Mouse (Mus musculus) heart, embryonic 12.5 days (tissue): ENCODE data around the gene Gm8011. TPM values are rescaled to one million over a fixed set of nuclear protein-coding genes. Genes with fewer than 3 reads are reported as not detected.
"Not testable (repeated sequence)": the region's sequence is repeated elsewhere in the genome, so short reads cannot be mapped to it uniquely, and the experiment has no call there.

Source experiments
- ATAC-seq: fragments of 200-750 bp; cut with Nextera tagmentation; 2 replicates; pipeline ENCODE4 v1.8.0; 2017; ENCODE audit warnings: moderate TSS enrichment, moderate library complexity; ENCODE audit not compliant: insufficient number of reproducible peaks, low FRiP score
- H3K27ac ChIP-seq: fragments of 300-500 bp; sonication (generic); 2 replicates; pipeline ENCODE4 v1.5.1; 2016; ENCODE audit warnings: mild to moderate bottlenecking, moderate library complexity; ENCODE audit not compliant: poor library complexity, severe bottlenecking
- H3K27me3 ChIP-seq: fragments of 300-500 bp; sonication (generic); replicated peaks from 2 replicates; pipeline ENCODE4 v1.6.1; 2016; ENCODE audit warnings: mild to moderate bottlenecking, moderate library complexity
- H3K36me3 ChIP-seq: fragments of 300-500 bp; sonication (generic); 2 replicates; pipeline ENCODE4 v1.6.1; 2016; ENCODE audit warnings: mild to moderate bottlenecking, moderate library complexity
- H3K4me1 ChIP-seq: fragments of 300-500 bp; sonication (generic); replicated peaks from 2 replicates; pipeline ENCODE4 v1.6.1; 2016; ENCODE audit warnings: mild to moderate bottlenecking
- H3K4me2 ChIP-seq: fragments of 300-500 bp; sonication (generic); 2 replicates; pipeline ENCODE4 v1.6.1; 2016; ENCODE audit warnings: mild to moderate bottlenecking, moderate library complexity
- H3K4me3 ChIP-seq: fragments of 300-500 bp; sonication (generic); 2 replicates; pipeline ENCODE4 v1.5.1; 2016; ENCODE audit warnings: mild to moderate bottlenecking
- H3K9ac ChIP-seq: fragments of 300-500 bp; sonication (generic); 2 replicates; pipeline ENCODE4 v1.6.1; 2016; ENCODE audit warnings: mild to moderate bottlenecking, moderate library complexity
- H3K9me3 ChIP-seq: fragments of 300-500 bp; sonication (generic); replicated peaks from 2 replicates; pipeline ENCODE4 v1.6.1; 2016; ENCODE audit warnings: mild to moderate bottlenecking, moderate library complexity
- WGBS: fragments of 180-500 bp; shearing (Covaris S2); methylation state at CpG from one replicate; pipeline ENCODE4 v1.1.7; 2016; 5-methylcytosine and 5-hydroxymethylcytosine counted together
- polyA plus RNA-seq: library from polyadenylated mRNA; unstranded; fragments of >200 nt; fragmentation: Nextera tagmentation; extraction: Ambion mirVana; gene quantifications from 2 replicates; pipeline ENCODE4 v1.2.1, GENCODE M21; 2016

Gm8011 gene
- not detected in 2 replicates for polyA plus RNA-seq

- ATAC-seq, H3K27me3 ChIP-seq, H3K9me3 ChIP-seq, H3K27ac ChIP-seq, H3K36me3 ChIP-seq, H3K4me1 ChIP-seq, H3K9ac ChIP-seq, H3K4me3 ChIP-seq, H3K4me2 ChIP-seq: not testable (repeated sequence)
- 53% methylated on average over 2 of the region's 2 CpGs for WGBS
Measured at GRCm38 (mm10) chr14:42463581-42463980, at the start of gene Gm8011. Gene Gm8011, plus strand, starts transcription at chr14:42463881.

- H3K9me3 ChIP-seq, H3K36me3 ChIP-seq, H3K27ac ChIP-seq, H3K4me2 ChIP-seq, H3K9ac ChIP-seq, ATAC-seq, H3K4me1 ChIP-seq, H3K4me3 ChIP-seq, H3K27me3 ChIP-seq: not testable (repeated sequence)
- WGBS: 73% methylated on average over 2 of the region's 4 CpGs
Measured at GRCm38 (mm10) chr14:42439573-42439972, 24.1 kb upstream of the Gm8011 start, which contains the start of gene Gm8005. Gene Gm8005, minus strand, starts transcription at chr14:42439673.

GRCm38 (mm10) chr14:42502249-42502648 is 38.6 kb downstream of the Gm8011 start, which contains the start of gene Gm8020:
Gene Gm8020, minus strand, starts transcription at chr14:42502349.
- not testable (repeated sequence) for ATAC-seq, H3K4me3 ChIP-seq

More at GRCm38 (mm10) chr14:42502249-42502648, 38.6 kb downstream of the Gm8011 start, which contains the start of gene Gm8020:
- H3K4me1 ChIP-seq, H3K9me3 ChIP-seq, H3K27me3 ChIP-seq, H3K4me2 ChIP-seq, H3K9ac ChIP-seq, H3K36me3 ChIP-seq, H3K27ac ChIP-seq: not testable (repeated sequence)
- 91% methylated on average over 2 of the region's 3 CpGs for WGBS

Other genes starting within 250 kb of the Gm8011 start
- not detected in 2 replicates for gene Gm17026, start 203.8 kb upstream of the Gm8011 start, polyA plus RNA-seq
- not detected in 2 replicates for gene Gm9611, start 166.5 kb upstream of the Gm8011 start, polyA plus RNA-seq
- gene Gm7995, start 153.7 kb upstream of the Gm8011 start, polyA plus RNA-seq: not detected in 2 replicates
- not detected in 2 replicates for gene Gm8005, start 24.2 kb upstream of the Gm8011 start, polyA plus RNA-seq
- not detected in 2 replicates for gene Gm8020, start 38.5 kb downstream of the Gm8011 start, polyA plus RNA-seq
- not detected in 2 replicates for gene Gm8024, start 60.4 kb downstream of the Gm8011 start, polyA plus RNA-seq
- gene Gm17124, start 136.0 kb downstream of the Gm8011 start, polyA plus RNA-seq: not detected in 2 replicates
- gene Gm3633, start 178.0 kb downstream of the Gm8011 start, polyA plus RNA-seq: not detected in 2 replicates
- gene Gm10378, start 192.1 kb downstream of the Gm8011 start, polyA plus RNA-seq: not detected in 2 replicates